ENCODE assay signal across 9 mouse cellular contexts in genomic region chr12:108292957-108293356, GRCm38 (mm10). TPM values are rescaled to one million over a fixed set of nuclear protein-coding genes. Genes with fewer than 3 reads are reported as not detected.
DNase-seq lines count a peak whose midpoint lies in the region; ATAC-seq lines count a peak whose summit lies in the region.
"Had no signal": no experiment of that assay in that cellular context is flagged by ENCODE, and none has a peak within 500 bp of the region (broad histone marks: within the 10 kb centered on the region; RNA-seq: fewer than 3 reads in every experiment).

No protein-coding gene starts in this region.

- no peaks in the 10 kb centered on the region for H3K27me3 ChIP-seq in forebrain, embryonic 15.5 days
- no peaks in the 10 kb centered on the region; the same call in 1 of the 2 replicates for H3K27me3 ChIP-seq in hindbrain, embryonic 11.5 days (ENCODE audit: control insufficient read depth, insufficient read depth, low read length)

- no peaks in the 10 kb centered on the region for H3K9me3 ChIP-seq in forebrain, embryonic 15.5 days
- no peaks in the 10 kb centered on the region for H3K9me3 ChIP-seq in hindbrain, embryonic 11.5 days (ENCODE audit: control insufficient read depth, low read length)

- H3K9ac ChIP-seq in forebrain, embryonic 15.5 days (replicated peaks) = no peak overlapping the region
- H3K9ac ChIP-seq in hindbrain, embryonic 11.5 days (ENCODE audit: low read depth, low read length) = no peak overlapping the region

- peaks cover 19% of the 10 kb centered on the region for H3K4me1 ChIP-seq in forebrain, embryonic 15.5 days
- peaks cover 5% of the 10 kb centered on the region; the same call in 1 of the 2 replicates for H3K4me1 ChIP-seq in hindbrain, embryonic 11.5 days (replicated peaks; ENCODE audit: control insufficient read depth, insufficient read depth, low read length)

- H3K4me3 ChIP-seq in forebrain, embryonic 15.5 days = no peak overlapping the region
- H3K4me3 ChIP-seq in hindbrain, embryonic 11.5 days (ENCODE audit: low read depth, low read length) = no peak overlapping the region
- H3K4me3 ChIP-seq: megakaryocyte, embryonic 14.5 days had no signal

- peak overlapping the region; percentile 31; the same call in 1 of the 2 replicates for H3K4me2 ChIP-seq in forebrain, embryonic 15.5 days (replicated peaks)
- H3K4me2 ChIP-seq in hindbrain, embryonic 11.5 days (replicated peaks; ENCODE audit: low read depth, low read length) = peak overlapping the region; percentile 34

- H3K27ac ChIP-seq in forebrain, embryonic 15.5 days (replicated peaks) = no peak overlapping the region
- H3K27ac ChIP-seq in hindbrain, embryonic 11.5 days (ENCODE audit: low read depth, low read length) = 0 out of 2 replicates have a peak overlapping the region, but pooled peaks have one; percentile 14

- WGBS in forebrain, embryonic 15.5 days = 4% methylated on average over 8 of the region's 8 CpGs
- WGBS in hindbrain, embryonic 11.5 days = 5% methylated on average over 8 of the region's 8 CpGs

- peak; percentile 82 for DNase-seq in NIH3T3 (ENCODE audit: low read depth)
- peak; percentile 76 for DNase-seq in cerebellum, adult 11 months
- DNase-seq in hindbrain, embryonic 11.5 days (ENCODE audit: low spot score) = peak; percentile 84
- DNase-seq in layer of hippocampus, adult 9-10 months (ENCODE audit: low spot score) = peak; percentile 66
- DNase-seq in lung, postnatal 10 days = peak; percentile 85
- peak; percentile 74 to 81 for DNase-seq in right cerebral cortex, adult 2 months (ENCODE audit: low spot score in 2 of 2)
- DNase-seq in yolk sac, embryonic 10.5 days (ENCODE audit: low spot score) = peak; percentile 68

- H3K36me3 ChIP-seq in forebrain, embryonic 15.5 days = no peaks in the 10 kb centered on the region
- H3K36me3 ChIP-seq in hindbrain, embryonic 11.5 days (ENCODE audit: control insufficient read depth, insufficient read depth, low read length) = no peaks in the 10 kb centered on the region

- peak; percentile 20; the same call in 1 of the 2 replicates for ATAC-seq in forebrain, embryonic 15.5 days (replicated peaks)
- peak; percentile 67; the same call in 1 of the 2 replicates for ATAC-seq in hindbrain, embryonic 11.5 days (ENCODE audit: low FRiP score)

RNA-seq across cellular contexts. Expression of gene Hhipl1, which starts 13.1 kb away (rescaled TPM):
- 1.8 and 1.9 TPM in 2 replicates for polyA plus RNA-seq in forebrain, embryonic 15.5 days (2015; fragmentation: Nextera tagmentation; extraction: Ambion mirVana)
- polyA plus RNA-seq in hindbrain, embryonic 11.5 days (2014; fragmentation: Nextera tagmentation; extraction: Ambion mirVana) = 1.2 and 1.8 TPM in 2 replicates

RNA-seq across cellular contexts. Expression of gene Ccdc85c, which starts 17.7 kb away (rescaled TPM):
- polyA plus RNA-seq in forebrain, embryonic 15.5 days (2015; fragmentation: Nextera tagmentation; extraction: Ambion mirVana) = 14.3 and 16.3 TPM in 2 replicates
- 17.2 and 17.8 TPM in 2 replicates for polyA plus RNA-seq in hindbrain, embryonic 11.5 days (2014; fragmentation: Nextera tagmentation; extraction: Ambion mirVana)

RNA-seq across cellular contexts. Expression of gene Cyp46a1, which starts 41.2 kb away (rescaled TPM):
- polyA plus RNA-seq in forebrain, embryonic 15.5 days (2015; fragmentation: Nextera tagmentation; extraction: Ambion mirVana) = 19.8 and 22.6 TPM in 2 replicates
- polyA plus RNA-seq in hindbrain, embryonic 11.5 days (2014; fragmentation: Nextera tagmentation; extraction: Ambion mirVana) = 11.0 and 11.7 TPM in 2 replicates
